Mouse (Mus musculus) hematopoietic stem cell, adult 5-6 weeks (primary cell): ENCODE measurements around the gene Ppp1r14d. TPM values are rescaled to one million over a fixed set of nuclear protein-coding genes. Genes with fewer than 3 reads are reported as not detected.

Experiments used
- ATAC-seq, 2 experiments: fragments of 125-278 bp in 1 of 2; replicated peaks in 1 of 2; 2 replicates each; pipeline ENCODE4 v1.8.0; 2016 to 2017; ENCODE audit warnings: inconsistent platforms in 2 of 2, mild to moderate bottlenecking in 2 of 2, moderate number of reproducible peaks in 2 of 2, low read depth in 1 of 2, moderate TSS enrichment in 1 of 2; ENCODE audit not compliant: low FRiP score in 2 of 2, poor library complexity in 2 of 2, severe bottlenecking in 2 of 2, insufficient read depth in 1 of 2, low TSS enrichment in 1 of 2
- total RNA-seq: library from RNA; stranded (forward); fragments of 172-1452, 232-1000 nt; gene quantifications from 2 replicates; pipeline ENCODE4 v1.2.3, GENCODE M21; 2017

Ppp1r14d gene
- not detected in 2 replicates for total RNA-seq

DNA sequence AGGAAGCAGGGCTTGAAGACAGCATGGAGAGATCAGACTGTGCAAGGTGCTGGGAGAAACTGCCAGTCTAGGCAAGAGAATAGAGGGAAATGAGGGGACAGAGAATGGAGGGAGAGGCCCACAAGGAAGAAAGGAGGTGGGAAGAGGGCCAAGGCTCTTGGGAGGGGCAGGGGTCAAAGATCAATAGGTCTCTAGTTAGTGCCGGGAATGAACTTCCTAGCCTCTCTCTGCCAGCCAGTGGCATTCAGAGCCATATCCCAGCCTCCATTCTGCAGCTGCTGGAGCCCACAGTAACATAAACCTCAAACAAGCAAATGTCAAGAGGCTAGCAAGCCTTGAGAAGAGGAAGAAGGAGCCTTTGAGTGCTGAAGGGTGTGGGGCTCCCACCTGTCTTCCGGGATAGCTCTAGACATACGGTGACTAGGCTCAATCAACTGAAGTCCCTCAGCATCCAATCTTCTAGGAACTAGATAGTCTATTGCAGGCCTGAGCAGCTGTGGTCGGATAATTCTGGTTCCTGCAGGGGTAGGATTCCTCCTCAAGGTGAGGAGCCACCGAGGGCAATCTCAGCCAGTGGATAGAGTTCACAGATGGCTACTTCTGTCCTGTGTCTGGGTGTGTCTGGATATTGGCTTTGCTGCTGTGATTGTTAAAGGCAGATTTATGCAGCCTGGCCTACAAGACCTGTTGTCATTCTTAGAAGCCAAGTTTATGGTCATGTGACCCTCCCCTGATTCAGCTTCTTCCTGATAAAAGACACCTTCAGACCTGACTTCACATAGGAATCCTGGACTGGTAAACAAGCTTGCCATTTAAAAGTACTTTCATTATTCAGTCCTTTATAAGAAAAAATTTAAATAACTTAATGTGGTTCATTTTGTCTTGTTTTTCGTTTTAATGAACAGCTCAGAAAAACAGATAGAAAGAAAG is at the start of gene Ppp1r14d:
Gene Ppp1r14d (minus strand): TSS at position 132 of the 930 bp plus-strand sequence.
- no peak for ATAC-seq

DNA sequence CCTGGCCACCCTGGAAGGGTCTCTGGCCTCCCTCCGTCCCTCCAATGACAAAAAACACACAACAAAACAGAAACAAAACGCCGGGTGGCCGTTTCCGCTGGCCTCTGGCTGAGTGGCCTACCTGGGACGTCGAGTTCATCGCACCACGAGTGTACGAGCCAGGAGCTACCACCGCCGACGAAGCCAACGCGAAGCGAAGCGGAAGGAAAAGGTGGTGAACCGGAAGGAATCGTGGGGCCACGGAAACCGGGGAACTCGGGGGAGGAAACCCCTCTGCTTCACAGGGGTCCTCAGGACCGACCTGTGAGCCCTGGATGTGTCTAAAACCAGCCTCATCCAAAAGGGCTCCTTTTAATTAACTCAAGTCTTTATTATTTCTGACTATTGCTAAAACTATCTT is 48.1 kb upstream of the Ppp1r14d start:
- no peak for ATAC-seq

DNA sequence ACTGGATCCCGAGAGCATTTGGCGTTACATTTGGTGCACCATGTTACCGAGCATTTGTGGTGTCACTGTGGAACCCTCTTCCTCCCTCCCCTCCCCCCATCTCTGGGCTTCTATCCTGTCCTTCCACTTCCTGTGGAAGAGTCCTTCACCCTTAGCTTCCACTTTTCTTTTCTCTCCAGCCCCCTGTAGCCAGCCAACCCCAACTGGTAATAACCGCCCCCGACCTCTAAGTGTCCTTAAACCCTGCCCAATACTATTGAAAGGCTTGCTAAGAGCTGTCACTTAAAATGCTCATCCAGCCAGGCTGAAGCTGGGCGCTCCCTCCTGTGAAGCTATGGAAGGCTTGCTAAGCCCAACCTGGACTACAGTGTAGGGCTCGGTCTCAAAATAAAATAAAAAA is 47.2 kb upstream of the Ppp1r14d start:
- ATAC-seq: no peak

GRCm38 (mm10) chr2:119274126-119274525 is 44.4 kb upstream of the Ppp1r14d start:
- ATAC-seq: no peak

DNA sequence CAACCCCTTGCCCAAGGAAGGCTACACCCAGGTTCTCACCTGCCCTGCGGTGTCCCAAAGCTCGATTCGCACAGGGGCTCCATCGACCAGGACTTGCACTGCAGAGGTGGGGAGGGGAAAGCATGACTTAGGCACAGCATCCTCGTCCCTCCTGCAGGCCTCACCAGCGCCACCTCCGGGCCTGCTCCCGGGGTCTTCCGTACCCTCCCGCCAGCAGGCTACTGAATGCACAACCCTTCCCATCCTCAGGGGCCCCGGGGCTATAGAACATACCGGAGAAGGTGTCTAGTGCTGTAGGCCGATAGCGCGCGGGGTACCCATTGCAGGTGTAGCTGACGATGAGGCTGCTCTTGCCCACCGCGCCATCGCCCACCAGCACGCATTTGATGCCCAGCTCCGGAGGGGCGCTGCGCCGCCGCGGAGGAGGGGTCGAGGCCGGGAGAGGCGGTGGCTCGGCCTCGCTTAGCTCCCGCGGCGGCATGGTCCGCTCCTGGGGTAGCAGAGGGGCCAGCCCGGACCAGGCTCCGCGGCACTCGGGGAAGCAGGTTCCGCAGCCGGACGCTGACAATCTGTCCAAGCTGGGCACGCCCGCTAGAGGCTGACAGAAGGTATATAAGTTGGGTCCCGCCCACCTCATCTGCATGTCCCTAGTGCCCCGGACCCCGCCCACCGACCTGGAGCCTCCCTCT is 41.1 kb upstream of the Ppp1r14d start, which contains the start of gene Rhov:
Gene Rhov (minus strand): TSS at position 630 of the 689 bp plus-strand sequence.
- peak; percentile 90 to 92 for ATAC-seq

GRCm38 (mm10) chr2:119270286-119270642 is 40.6 kb upstream of the Ppp1r14d start:
- ATAC-seq: no peak

GRCm38 (mm10) chr2:119263813-119264212 is 34.1 kb upstream of the Ppp1r14d start:
- no peak for ATAC-seq

DNA sequence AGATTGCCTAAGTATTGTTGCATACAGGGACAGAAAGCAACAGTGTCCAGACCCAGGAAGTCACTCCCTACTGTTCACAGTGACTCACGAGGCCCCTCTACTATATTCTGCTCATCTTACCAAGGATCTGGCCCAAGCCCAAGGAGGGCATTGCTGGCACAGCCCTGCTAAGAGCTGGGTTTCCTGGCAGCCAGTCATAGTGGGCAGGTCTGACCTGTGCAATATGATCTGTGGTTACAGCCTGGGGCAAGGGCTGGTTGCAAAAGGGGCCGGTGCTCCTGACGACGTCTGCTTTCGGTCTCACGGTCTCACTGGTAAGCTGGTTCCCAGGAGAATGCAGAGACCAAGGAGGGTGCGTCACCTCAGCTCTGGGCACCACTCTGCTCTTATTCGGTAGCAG is 33.3 kb upstream of the Ppp1r14d start:
- peak; percentile 94 to 98 for ATAC-seq

GRCm38 (mm10) chr2:119261326-119261725 is 31.6 kb upstream of the Ppp1r14d start:
- ATAC-seq: no peak

DNA sequence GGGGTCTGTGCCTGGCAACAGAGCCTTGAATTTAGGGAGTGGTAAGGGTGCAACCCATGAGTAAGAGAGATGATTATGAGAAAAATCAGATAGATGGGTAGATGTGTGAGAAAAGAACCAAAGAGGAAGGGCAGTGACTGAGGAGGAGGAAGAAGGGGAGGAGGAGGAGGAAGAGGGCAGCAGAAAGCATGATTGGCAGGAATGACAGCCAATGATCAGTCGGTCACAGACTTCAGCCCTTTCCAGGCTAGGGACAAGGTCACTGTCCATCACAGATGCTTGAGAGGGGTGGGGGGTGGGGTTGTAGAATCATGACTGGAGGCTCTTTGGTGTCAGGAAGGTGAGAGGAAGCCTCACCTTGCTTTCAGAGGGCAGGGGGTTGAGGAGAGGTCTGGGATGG is 30.8 kb upstream of the Ppp1r14d start:
- ATAC-seq: no peak

DNA sequence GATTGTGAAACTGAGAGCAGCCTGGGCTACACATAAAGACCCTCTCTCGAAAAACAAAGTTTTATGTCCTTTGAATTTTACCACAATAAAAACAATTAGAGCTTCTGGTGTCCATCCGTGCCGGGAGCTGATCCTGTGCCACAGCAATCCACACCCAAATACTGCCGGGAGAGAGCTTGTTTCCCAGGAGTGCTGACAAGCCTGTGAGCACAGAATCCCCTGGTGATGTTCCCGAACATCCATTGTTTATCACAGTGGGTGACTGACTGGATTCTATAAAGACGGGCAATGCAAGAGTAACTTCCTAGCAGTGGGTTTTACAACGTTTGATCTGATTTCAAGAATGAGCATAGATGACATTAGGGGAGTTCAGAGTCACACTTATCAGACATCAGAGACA is 25.3 kb upstream of the Ppp1r14d start:
- ATAC-seq: no peak

DNA sequence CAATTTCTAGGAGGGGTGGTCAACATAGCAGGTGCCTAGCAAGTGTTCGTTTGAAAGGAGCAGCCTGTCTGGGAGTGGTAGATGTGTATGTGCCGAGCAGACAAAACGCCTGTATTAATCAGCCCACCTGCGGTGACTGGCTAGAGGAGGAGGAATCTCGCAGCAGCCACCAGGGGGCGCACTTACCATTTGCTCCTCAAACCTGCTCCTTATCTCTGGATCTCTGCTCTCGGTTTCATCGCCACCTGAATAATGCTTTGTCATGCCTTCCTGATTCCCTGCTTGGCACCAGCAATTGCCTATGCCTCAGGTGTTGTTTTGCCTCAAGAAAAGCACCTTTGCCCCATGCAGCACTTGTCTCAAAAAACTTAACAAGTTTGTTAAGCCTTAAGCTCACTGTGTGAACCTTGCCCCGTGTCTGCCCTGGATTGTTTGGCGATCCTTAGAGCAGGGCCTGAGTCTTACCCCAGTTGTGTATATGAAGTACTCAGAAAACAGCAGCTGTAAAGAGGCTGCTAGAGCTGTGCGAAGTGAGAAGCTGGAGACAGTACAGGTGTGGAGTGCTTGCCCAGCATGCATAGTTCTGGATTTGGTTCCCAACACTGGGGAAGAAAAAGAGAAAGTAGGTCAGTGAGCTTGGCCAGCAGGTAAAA is 21.2 kb upstream of the Ppp1r14d start:
- ATAC-seq: peak; percentile 89 to 90

GRCm38 (mm10) chr2:119250377-119250776 is 20.7 kb upstream of the Ppp1r14d start:
- no peak for ATAC-seq

- ATAC-seq: 0 out of 4 replicates have a peak, but pooled peaks of 1 of the 2 experiments have one; percentile 43
These were observed 19.9 kb upstream of the Ppp1r14d start for GRCm38 (mm10) chr2:119249592-119250061.

DNA sequence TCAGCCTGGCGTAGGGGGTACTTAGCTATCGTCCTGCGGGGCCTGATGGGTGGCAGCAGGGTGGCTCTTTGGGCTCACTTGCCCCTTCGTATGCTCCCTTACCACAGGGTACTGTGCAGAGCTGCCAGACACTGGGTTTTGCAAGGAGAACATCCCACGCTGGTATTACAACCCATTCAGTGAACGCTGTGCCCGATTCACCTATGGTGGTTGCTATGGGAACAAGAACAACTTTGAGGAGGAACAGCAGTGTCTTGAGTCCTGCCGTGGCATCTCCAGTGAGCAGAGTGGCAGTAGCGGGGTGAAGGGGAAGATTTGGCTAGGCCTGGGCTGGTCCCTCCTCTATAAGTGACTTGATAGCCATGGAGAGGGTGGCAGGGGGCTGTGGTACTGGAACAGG is 18.2 kb upstream of the Ppp1r14d start:
- no peak for ATAC-seq

DNA sequence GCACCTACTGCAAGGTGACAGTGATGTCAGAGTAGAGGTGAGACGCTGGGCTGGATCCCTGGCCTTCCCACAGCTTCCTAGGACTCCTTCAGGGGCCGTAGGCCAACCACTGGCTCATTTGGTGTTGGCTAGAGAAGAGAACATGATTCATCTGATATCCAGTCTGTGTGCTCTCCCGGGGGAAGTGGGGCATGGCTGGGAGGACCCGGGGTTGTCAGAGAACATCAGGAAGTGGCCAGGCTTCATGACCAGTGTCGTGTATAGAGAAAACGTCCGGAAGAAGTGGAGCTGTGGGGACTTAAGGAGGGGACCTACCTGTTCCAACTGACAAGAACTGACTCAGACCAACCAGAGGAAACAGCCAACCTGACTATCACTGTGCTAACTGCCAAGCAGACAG is 15.5 kb upstream of the Ppp1r14d start:
- ATAC-seq: no peak

DNA sequence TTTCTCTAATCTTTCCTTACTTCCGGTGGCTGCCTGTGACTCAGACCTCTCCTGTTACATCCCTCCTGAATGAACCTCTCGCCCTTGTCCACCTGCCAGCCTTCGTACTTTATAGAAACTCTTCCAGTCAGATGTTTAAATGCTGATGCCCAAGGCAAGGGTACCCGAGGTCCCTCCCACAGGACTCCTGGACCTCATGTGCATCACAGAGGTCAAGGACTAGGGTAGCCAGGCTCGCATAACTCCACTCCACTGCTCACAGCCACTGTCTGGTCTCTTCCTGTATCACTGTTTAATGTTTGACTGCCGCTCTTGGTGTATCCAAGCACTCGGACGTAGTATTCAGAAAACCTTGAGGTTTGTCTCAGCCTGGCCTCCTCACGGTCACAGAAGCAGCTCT is 12.8 kb upstream of the Ppp1r14d start:
- ATAC-seq: no peak

DNA sequence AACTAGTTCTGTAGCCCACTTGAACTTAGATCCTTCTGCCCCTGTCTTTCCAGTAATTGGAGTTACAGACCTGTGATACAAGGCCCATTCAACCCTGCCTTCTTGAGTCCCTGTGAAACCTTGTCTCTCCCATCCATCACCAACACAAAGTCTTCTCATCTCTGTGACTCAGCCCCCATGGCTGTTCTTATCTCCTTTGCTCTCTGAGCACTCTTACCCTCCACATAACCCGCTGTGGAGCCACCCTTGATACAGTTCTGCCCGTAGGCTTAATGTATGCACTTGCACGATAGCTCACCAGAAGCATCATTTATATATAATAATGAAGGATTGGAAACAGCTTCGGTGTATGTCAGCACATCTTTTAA is 11.1 kb upstream of the Ppp1r14d start:
- no peak for ATAC-seq
